Mouse (Mus musculus) hindbrain, embryonic 13.5 days (tissue): Measurements from ENCODE around the gene Lrrc66. TPM values are rescaled to one million over a fixed set of nuclear protein-coding genes. Genes with fewer than 3 reads are reported as not detected.

Source experiments
- ATAC-seq: fragments of 200-750 bp; cut with Nextera tagmentation; 2 replicates; pipeline ENCODE4 v1.8.0; 2017; ENCODE audit warnings: moderate TSS enrichment; ENCODE audit not compliant: low FRiP score
- H3K27ac ChIP-seq: fragments of 300-500 bp; sonication (generic); 2 replicates; pipeline ENCODE4 v1.5.1; 2015; ENCODE audit warnings: inconsistent platforms, mild to moderate bottlenecking, moderate library complexity
- H3K27me3 ChIP-seq: fragments of 300-500 bp; sonication (generic); 2 replicates; pipeline ENCODE4 v1.6.1; 2015; ENCODE audit warnings: mild to moderate bottlenecking, inconsistent platforms
- H3K36me3 ChIP-seq: fragments of 300-500 bp; sonication (generic); 2 replicates; pipeline ENCODE4 v1.6.1; 2015; ENCODE audit warnings: mild to moderate bottlenecking, inconsistent platforms
- H3K4me1 ChIP-seq: fragments of 300-500 bp; sonication (generic); replicated peaks from 2 replicates; pipeline ENCODE4 v1.6.1; 2015; ENCODE audit warnings: inconsistent platforms
- H3K4me2 ChIP-seq: fragments of 300-500 bp; sonication (generic); 2 replicates; pipeline ENCODE4 v1.6.1; 2015; ENCODE audit warnings: inconsistent platforms, mild to moderate bottlenecking, moderate library complexity
- H3K4me3 ChIP-seq: fragments of 300-500 bp; sonication (generic); 2 replicates; pipeline ENCODE4 v1.5.1; 2015; ENCODE audit warnings: mild to moderate bottlenecking, inconsistent platforms
- H3K9ac ChIP-seq: fragments of 300-500 bp; sonication (generic); 2 replicates; pipeline ENCODE4 v1.6.1; 2015; ENCODE audit warnings: mild to moderate bottlenecking, inconsistent platforms
- H3K9me3 ChIP-seq: fragments of 300-500 bp; sonication (generic); 2 replicates; pipeline ENCODE4 v1.6.1; 2016; ENCODE audit warnings: inconsistent platforms
- WGBS: fragments of 180-500 bp; shearing (Covaris S2); methylation state at CpG from one replicate; pipeline ENCODE4 v1.1.7; 2015; 5-methylcytosine and 5-hydroxymethylcytosine counted together
- polyA plus RNA-seq: library from polyadenylated mRNA; unstranded; fragments of >200 nt; fragmentation: Nextera tagmentation; extraction: Ambion mirVana; gene quantifications from 2 replicates; pipeline ENCODE4 v1.2.1, GENCODE M21; 2015

Lrrc66 gene
- not detected in 2 replicates for polyA plus RNA-seq

DNA sequence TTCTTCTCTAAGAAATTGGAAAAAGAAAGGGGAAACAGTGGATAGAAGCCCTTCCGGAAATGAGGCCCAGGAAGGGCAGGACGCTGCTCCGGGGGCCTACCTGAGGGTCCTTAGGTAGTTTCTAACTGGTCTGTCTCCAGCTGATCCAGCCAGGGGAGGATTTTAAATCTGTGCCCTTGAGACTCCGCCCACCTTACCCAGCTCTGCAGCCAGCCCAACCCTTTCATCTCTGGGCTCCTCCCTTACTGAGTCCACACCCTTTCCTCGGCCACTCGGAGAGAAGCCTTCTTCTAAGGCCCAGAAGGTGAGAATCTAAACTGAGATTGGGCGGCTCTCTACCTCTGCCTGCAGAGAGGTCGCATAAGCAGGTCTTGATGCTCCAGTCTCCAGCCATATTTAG, at the start of gene Lrrc66:
TSS of gene Lrrc66 (minus strand) at position 236 of the 400 bp plus-strand sequence.
- Histone ChIP-seq H3K9ac (no peak within 1 kb of the TSS), H3K4me3 (no peak within 1 kb of the TSS), H3K27ac (no peak within 1 kb of the TSS), H3K4me2 (no peak within 1 kb of the TSS), H3K27me3 (0 out of 2 replicates have a peak, but pooled peaks cover 4% of the 10 kb centered on the region), H3K36me3 (peaks cover 26% of the 10 kb centered on the region), H3K9me3 (no peaks in the 10 kb centered on the region), H3K4me1 (peaks cover 6% of the 10 kb centered on the region)
- ATAC-seq: no peak
- 80% methylated on average over 8 of the region's 8 CpGs for WGBS

DNA sequence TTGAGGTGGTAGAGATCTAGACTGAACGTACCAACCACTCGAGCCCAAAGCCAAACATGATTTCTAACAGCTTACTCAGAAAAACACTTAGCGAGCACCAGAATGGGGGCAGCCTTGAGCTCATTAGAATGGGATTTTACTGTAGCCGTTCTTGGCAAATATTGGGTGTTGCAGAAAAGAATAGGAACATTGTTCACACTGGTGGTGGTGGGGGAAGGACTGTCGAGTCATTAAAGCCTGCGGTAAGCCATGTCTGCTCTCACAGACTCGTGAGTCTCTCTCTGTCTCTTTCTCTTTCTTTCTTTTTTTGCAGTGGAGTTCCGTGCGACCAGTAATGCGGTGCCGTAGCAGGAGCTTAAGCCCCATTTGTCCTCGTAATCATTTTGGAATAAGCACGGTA, 44.3 kb upstream of the Lrrc66 start:
- no peak overlapping the region for H3K27ac ChIP-seq
- no peaks in the 10 kb centered on the region for H3K27me3 ChIP-seq
- 73% methylated on average over 13 of the region's 13 CpGs for WGBS
- no peak overlapping the region for H3K4me3 ChIP-seq
- no peaks in the 10 kb centered on the region for H3K36me3 ChIP-seq
- H3K4me1 ChIP-seq: no peaks in the 10 kb centered on the region
- no peak overlapping the region for H3K4me2 ChIP-seq
- H3K9me3 ChIP-seq: no peaks in the 10 kb centered on the region
- H3K9ac ChIP-seq: no peak overlapping the region
- no peak for ATAC-seq

DNA sequence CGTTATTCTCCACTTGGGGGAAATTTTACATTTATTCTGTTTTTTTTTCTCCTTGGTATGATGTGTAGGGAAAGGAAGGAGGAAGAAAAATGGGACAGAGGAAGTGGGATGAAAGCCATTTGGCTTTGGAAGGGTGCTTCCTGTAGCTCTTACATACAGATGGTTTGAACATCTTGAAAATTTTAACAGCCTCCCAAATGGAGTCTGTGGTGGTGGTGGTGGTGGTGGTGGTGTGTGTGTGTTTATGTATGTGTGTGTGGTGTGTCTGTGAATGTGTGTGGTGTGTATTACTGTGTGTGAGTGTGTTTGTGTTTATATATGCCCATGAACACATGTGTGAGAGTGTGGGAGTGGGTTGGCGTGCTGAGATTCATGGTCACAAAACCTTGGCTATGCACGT, 43.3 kb upstream of the Lrrc66 start:
- Histone ChIP-seq H3K27ac (no peak overlapping the region), H3K4me3 (no peak overlapping the region), H3K9me3 (no peaks in the 10 kb centered on the region), H3K9ac (no peak overlapping the region), H3K4me1 (no peaks in the 10 kb centered on the region), H3K4me2 (no peak overlapping the region), H3K27me3 (no peaks in the 10 kb centered on the region), H3K36me3 (no peaks in the 10 kb centered on the region)
- WGBS: 90% methylated on average over 3 of the region's 3 CpGs
- no peak for ATAC-seq

DNA sequence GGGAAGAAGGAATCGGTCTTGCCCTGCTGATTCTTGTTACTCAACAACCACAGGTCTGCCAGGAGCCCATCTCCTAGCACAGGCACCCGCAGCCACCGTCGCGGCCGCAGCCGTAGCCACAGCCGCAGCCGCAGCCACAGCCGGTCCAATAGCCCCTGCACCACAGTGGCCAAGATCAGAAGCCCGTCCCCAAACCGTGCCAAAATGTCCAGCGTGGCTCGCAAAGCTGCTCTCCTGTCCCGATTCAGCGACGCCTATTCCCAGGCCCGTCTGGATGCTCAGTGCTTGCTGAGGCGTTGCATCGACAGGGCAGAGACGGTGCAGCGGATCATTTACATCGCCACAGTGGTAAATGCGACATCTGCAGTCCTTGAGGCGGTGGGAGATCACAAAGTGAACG, 37.1 kb upstream of the Lrrc66 start:
- Histone ChIP-seq H3K9ac (peak overlapping the region; percentile 2; the same call in 1 of the 2 replicates), H3K4me3 (peak overlapping the region; percentile 18; the same call in 1 of the 2 replicates)
- 46% methylated on average over 26 of the region's 26 CpGs for WGBS

DNA sequence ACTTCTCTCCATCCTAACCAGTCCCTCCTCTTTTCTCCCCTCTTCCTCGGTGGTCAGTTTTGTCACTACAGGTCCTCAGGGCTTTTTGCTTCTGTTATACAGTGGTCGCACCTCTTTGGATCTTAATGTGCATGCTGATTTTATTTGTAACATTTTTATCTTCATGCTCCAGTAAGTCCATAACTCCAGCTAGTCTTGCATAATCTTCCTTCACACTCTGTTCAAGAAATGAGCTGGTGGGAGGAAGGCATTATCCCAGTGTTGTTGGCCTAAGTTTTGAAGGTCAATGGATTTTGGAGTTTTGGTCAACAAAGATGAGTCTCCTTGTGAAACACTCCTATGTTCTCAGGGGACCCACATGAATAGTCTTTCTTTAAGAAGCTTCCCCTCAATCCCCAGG, 35.6 kb upstream of the Lrrc66 start:
- 74% methylated on average over 2 of the region's 2 CpGs for WGBS
- no peak for ATAC-seq
- no peaks in the 10 kb centered on the region for H3K4me1 ChIP-seq
- H3K27me3 ChIP-seq: peaks cover 10% of the 10 kb centered on the region; the same call in 1 of the 2 replicates
- H3K4me2 ChIP-seq: no peak overlapping the region
- H3K9me3 ChIP-seq: no peaks in the 10 kb centered on the region
- H3K36me3 ChIP-seq: no peaks in the 10 kb centered on the region
- H3K27ac ChIP-seq: no peak overlapping the region
- no peak overlapping the region for H3K9ac ChIP-seq
- no peak overlapping the region for H3K4me3 ChIP-seq

More for the DNA sequence above, 37.1 kb upstream of the Lrrc66 start:
- no peak for ATAC-seq
- Histone ChIP-seq H3K4me1 (no peaks in the 10 kb centered on the region), H3K36me3 (no peaks in the 10 kb centered on the region), H3K9me3 (no peaks in the 10 kb centered on the region), H3K27me3 (peaks cover 10% of the 10 kb centered on the region; the same call in 1 of the 2 replicates), H3K27ac (no peak overlapping the region), H3K4me2 (peak overlapping the region; percentile 42)

DNA sequence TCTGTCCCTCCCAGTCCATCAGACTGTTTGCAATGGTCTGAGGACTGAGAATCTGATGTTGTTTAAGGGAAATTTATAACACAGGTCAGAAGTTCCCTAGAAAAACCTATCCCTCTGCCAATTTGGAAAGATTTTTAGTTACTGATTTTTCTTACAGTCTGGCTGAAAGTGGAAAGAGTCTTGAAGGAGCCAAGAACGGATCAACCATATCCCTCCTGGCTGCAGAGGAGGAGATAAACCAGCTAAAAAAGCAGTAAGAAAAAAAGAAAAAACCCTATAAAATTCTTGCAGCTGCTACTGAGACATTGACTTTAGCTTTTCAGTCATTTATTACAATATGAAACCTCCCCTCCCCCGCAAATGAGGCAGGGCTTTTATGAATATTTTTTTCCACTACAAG, 34.4 kb upstream of the Lrrc66 start:
- 86% methylated on average over 2 of the region's 2 CpGs for WGBS
- Histone ChIP-seq H3K9ac (no peak overlapping the region), H3K4me2 (no peak overlapping the region), H3K4me3 (no peak overlapping the region), H3K4me1 (no peaks in the 10 kb centered on the region), H3K9me3 (no peaks in the 10 kb centered on the region), H3K27me3 (peaks cover 10% of the 10 kb centered on the region; the same call in 1 of the 2 replicates), H3K36me3 (no peaks in the 10 kb centered on the region), H3K27ac (no peak overlapping the region)
- no peak for ATAC-seq

DNA sequence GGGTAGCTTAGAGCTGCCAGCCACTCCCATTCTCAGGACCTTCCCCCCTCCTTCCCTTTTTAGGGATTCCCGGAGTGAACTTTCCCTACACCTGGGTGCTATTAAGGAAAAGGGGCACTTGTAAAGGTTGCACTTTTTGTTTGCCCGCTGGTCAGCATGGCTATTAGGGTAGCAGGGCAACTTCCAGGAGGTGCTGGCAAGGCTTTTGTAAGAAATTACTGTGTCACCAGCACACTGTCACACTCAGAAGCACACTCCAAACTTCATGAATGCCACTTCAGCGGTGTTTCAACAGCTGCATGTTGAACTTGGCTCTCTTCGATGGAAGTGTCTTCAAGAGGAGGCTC, 19.5 kb upstream of the Lrrc66 start:
- ATAC-seq: no peak
- Histone ChIP-seq H3K27me3 (peaks cover 71% of the 10 kb centered on the region), H3K9ac (no peak overlapping the region), H3K36me3 (no peaks in the 10 kb centered on the region), H3K4me2 (peak overlapping the region; percentile 79), H3K9me3 (no peaks in the 10 kb centered on the region), H3K27ac (no peak overlapping the region), H3K4me3 (peak overlapping the region; percentile 44), H3K4me1 (peaks cover 24% of the 10 kb centered on the region)
- 0% methylated on average over 4 of the region's 4 CpGs for WGBS

DNA sequence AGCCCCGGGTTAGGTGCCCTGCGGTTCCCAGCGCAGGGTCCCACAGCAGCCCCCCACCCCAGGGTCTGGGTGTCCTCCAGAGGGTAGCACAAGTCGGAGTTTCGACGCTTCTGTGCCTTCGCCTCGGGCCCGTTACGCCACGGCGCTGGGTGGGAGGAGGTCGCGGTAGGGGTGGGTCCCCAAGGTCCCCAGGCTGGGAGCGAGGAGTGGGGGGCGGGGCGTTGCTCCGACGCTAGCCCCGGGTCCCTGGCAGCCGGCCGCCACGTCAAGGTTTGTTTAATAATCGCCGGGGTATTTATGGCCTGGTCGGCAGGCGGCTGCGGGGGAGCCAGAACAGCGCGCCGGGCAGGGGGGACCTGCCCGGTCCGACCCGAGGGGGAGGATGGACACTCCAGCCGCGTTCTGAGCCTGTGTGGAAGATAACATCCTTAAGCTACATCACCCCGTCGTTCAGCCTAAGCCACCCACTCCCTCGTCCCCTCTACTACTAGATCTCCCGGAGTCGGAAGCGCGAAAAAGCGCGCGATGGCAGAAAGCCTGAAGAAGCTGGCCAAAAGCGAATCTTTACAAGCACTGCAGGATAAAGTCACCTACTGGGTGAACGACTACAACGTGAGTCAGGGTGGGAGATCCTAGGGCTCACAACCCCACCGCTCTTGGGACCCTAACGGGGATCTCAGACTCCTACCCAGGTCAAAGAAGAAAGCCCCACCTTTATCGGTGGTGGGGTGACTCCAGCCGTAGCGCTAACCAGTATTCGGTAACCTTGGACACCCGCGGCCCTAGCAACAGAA, 18.9 kb upstream of the Lrrc66 start, which contains the start of gene Spata18:
TSS of gene Spata18 (plus strand) at position 319 of the 794 bp plus-strand sequence.
- Histone ChIP-seq H3K4me1 (peaks cover 30% of the 10 kb centered on the region), H3K27me3 (peaks cover 71% of the 10 kb centered on the region), H3K27ac (no peak within 1 kb of the TSS), H3K4me2 (peak within 1 kb of the TSS; percentile 79), H3K9me3 (no peaks in the 10 kb centered on the region), H3K36me3 (no peaks in the 10 kb centered on the region), H3K4me3 (peak within 1 kb of the TSS; percentile 44), H3K9ac (peak within 1 kb of the TSS; percentile 66)
- under 1% methylated on average over 54 of the region's 57 CpGs for WGBS
- ATAC-seq: no peak

DNA sequence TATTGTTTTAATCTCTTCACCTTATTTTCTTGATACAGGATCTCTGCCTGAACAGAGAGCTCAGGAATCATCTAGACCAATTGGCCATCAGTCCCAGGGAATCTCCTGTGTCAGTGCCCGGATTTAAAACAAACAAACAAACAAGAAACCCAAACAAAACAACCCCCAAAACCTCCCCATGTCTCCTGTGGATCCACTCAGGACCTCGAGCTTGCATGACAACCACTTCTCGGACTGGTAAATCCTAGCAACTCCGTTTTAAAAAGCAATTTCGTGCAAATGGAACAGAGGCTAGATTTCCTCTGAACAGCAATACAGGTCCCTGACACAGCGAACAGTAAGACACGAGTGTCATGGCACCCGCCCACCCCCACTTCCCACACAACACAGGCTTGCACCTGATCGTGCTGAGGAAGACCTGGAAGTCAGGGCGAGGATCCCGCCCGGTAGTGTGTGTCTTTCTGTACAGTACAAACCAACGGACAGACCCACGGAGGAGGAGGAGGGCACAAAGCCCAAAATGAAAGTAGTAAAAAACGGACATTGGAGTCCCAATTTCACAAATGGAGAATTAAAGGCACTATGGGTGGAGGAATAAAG, 18.1 kb upstream of the Lrrc66 start:
- ATAC-seq: no peak
- Histone ChIP-seq H3K4me2 (peak overlapping the region; percentile 79), H3K4me3 (peak overlapping the region; percentile 44), H3K27me3 (peaks cover 65% of the 10 kb centered on the region), H3K9ac (peak overlapping the region; percentile 66), H3K9me3 (no peaks in the 10 kb centered on the region), H3K36me3 (no peaks in the 10 kb centered on the region), H3K27ac (no peak overlapping the region), H3K4me1 (peaks cover 30% of the 10 kb centered on the region)
- WGBS: under 1% methylated on average over 15 of the region's 15 CpGs

DNA sequence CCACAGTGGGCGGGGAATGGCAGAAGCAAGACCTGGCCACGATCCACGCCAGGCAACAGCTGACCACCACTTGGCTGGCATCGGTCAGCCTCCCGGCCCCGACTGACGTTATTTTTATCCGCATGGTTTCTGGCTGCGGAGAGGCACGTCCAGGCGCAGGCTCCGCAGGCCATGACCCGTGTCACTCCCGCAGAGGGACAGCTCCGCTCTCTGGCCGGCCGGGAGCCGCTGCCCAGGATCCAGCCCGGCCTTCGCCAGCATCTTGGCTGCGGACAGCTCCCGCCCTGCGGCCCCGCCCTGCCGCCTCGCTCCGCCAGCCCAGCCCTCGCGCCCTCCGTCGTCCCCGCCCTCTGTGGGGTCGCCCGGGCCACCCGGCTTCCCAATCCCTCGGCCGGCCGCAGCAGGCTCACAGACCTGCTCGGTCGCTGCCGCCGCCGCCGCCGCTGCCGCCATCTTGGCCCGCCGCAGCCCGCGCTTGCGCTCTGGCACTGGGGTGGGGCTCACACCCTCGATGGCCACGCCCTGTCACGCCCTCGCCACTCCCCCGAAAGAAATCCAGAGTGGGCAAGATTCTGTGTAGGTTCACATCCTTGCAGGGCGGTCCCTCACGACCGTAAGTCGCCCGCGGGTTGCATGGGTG, 15.1 kb upstream of the Lrrc66 start, which contains the start of gene Sgcb:
TSS of gene Sgcb (minus strand) at position 530 of the 640 bp plus-strand sequence.
- H3K4me2 ChIP-seq: peak within 1 kb of the TSS; percentile 70
- peak; percentile 83 for ATAC-seq
- H3K4me1 ChIP-seq: peaks cover 30% of the 10 kb centered on the region
- H3K27ac ChIP-seq: peak within 1 kb of the TSS; percentile 62
- peaks cover 46% of the 10 kb centered on the region for H3K27me3 ChIP-seq
- H3K9me3 ChIP-seq: no peaks in the 10 kb centered on the region
- H3K9ac ChIP-seq: peak within 1 kb of the TSS; percentile 91
- under 1% methylated on average over 62 of the region's 62 CpGs for WGBS
- peaks cover 6% of the 10 kb centered on the region for H3K36me3 ChIP-seq
- H3K4me3 ChIP-seq: peak within 1 kb of the TSS; percentile 85

DNA sequence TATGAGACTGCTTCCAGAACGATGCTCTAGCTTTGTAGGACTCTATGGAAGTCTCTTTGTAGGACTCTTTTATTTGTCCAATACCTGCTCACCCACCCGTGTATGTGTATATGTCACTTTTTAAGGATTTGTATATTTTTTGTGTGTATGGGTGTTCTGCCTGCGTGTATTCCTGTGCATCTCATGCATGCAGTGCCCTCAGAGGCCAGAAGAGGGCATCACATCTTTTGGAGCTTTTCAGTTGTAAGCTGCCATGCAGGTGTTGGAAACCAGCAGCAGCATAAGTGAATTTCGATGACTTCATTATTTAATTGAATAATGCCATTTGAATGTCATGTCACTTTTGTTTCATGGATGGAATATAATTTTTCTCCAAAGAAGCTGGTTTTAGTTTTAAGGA, 9.8 kb upstream of the Lrrc66 start:
- ATAC-seq: no peak
- Histone ChIP-seq H3K27ac (no peak overlapping the region), H3K4me1 (peaks cover 12% of the 10 kb centered on the region), H3K9me3 (no peaks in the 10 kb centered on the region), H3K4me2 (no peak overlapping the region), H3K9ac (no peak overlapping the region), H3K4me3 (no peak overlapping the region), H3K36me3 (peaks cover 33% of the 10 kb centered on the region), H3K27me3 (no peaks in the 10 kb centered on the region)
- WGBS: 85% methylated on average over 4 of the region's 4 CpGs

DNA sequence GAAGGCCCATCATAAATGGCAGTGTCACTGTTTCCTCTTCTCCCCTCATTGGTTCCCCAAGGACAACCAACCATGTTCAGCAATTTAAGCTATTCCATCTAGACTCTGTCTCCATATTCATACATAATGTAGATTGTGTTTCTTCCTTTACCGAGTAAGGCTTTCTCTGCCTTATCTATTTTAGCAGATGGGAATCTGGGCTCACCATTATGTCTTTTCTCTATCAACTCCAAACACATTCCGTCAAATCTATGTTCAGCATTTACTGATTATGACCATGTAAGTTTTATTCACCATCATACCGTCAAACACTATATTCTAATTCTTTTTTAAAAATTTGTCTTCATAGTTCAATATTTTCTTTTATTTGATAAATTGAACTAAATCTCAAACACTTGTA, 8.7 kb upstream of the Lrrc66 start:
- H3K4me1 ChIP-seq: peaks cover 4% of the 10 kb centered on the region; the same call in 1 of the 2 replicates
- H3K9me3 ChIP-seq: no peaks in the 10 kb centered on the region
- H3K4me2 ChIP-seq: no peak overlapping the region
- no peaks in the 10 kb centered on the region for H3K27me3 ChIP-seq
- H3K9ac ChIP-seq: no peak overlapping the region
- no peak overlapping the region for H3K27ac ChIP-seq
- 83% methylated on average over 3 of the region's 3 CpGs for WGBS
- ATAC-seq: no peak
- no peak overlapping the region for H3K4me3 ChIP-seq
- H3K36me3 ChIP-seq: peaks cover 36% of the 10 kb centered on the region
